Mouse (Mus musculus): Measurements from ENCODE around the gene Lrmda. TPM values are rescaled to one million over a fixed set of nuclear protein-coding genes. Genes with fewer than 3 reads are reported as not detected.

The Lrmda gene
- total and polyA plus RNA-seq, 3 experiments: 0.92 to 8.6 (median 2.7) TPM

DNA sequence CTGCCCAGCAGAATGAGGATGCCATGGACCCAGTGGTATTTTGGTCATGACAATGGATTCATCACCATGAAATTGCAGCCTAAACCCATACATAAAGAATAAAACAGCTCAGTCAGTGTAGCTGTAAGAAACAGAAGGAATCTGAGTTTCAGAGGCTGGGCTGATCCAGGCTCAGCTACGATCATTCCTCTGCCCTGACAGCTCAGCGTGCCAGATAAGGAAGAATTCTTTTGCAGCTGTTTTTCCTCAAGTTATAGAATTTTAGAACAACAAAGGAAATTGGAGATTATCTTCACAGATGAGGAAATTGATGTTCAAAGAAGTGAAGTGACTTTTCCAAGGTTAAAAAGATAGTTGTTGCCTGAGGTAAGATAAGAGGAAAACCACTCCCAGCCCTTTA is 921.1 kb downstream of the Lrmda start:
- DNase-seq: no peak

DNA sequence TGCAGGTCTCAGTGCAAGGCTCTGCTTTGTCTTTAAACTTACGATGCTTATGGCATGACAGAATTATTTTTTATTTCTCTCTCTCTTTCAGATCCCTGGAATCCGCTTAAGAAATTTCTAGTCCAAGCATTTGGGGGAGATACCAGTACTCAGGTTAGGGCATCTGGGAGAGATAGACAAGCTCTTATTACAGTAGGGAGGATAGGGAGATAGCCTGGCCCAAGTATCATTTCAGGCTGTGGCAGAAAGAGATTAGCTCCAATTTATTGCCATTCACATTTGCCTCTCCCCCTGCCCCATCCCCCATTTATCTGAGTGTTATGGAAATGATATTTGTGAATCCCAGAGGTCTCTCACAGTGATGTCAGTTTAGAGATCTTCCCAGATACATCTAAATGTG is 923.1 kb downstream of the Lrmda start:
- DNase-seq: no peak

DNA sequence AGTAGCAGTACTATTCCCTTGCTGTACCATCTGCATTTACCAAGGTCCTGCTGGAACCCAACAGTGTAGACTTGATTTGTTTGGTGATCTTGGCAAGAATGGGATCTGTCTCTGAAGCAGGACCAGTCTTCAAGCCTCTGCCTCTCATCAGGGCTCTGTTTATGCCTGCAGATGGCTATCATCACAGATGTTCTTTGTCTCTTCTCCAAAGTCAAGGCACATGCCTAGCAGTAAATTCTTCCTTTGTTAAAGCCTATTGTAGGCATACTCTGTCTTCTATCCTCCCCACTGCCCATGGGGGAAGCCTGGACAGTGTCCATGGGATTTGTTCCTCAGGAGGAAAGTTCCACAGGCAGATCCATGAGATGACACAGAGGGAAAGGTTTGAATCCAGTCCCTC is 930.0 kb downstream of the Lrmda start:
- no peak for DNase-seq

GRCm38 (mm10) chr14:22952981-22953380 is 933.5 kb downstream of the Lrmda start:
- no peak for DNase-seq

DNA sequence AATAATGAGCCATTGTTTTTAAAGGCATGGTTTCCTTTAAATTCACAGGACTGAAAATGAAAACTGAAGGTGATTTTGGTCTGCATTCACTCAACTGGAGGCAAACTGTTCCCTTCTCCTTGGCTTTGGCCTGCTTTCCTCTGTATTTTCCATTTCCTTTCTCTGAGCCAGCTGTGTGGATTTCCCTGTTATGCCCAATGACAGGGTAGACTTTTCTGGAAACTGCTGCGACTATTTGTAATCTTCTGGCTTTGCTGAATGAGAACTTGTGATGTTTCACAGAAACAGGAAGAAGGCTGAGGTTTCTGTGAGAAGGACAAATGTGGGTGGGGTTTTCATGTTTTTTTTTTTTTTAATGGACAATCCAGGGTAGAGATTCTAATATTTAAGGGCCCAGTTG is 940.7 kb downstream of the Lrmda start:
- DNase-seq: no peak

GRCm38 (mm10) chr14:22964796-22965660 is 945.5 kb downstream of the Lrmda start:
- peak; percentile 31 for DNase-seq

- DNase-seq: no peak
Observed at GRCm38 (mm10) chr14:22968705-22969104, 949.2 kb downstream of the Lrmda start.

DNA sequence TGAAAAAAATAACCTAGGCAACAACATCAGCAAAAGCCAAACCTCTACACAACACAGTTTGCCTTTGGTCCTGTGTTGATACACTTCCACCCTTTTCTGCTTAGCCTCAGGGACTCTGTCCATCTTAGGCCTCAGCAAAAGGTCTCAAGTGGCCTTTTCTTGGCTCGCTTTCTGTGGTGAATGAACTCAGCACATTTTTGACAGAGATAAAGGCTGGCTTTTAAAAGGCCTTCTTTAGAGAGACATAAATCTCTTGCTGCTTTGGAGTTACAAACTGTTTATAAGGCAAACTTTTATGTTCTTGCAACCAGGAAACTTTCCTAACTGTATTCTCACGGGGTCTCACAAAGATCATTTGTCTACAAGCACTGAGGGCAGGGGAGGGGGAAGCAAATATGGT is 967.2 kb downstream of the Lrmda start:
- peak; percentile 69 for DNase-seq

- no peak for DNase-seq
Observed at GRCm38 (mm10) chr14:22988090-22988669, 968.7 kb downstream of the Lrmda start.

DNA sequence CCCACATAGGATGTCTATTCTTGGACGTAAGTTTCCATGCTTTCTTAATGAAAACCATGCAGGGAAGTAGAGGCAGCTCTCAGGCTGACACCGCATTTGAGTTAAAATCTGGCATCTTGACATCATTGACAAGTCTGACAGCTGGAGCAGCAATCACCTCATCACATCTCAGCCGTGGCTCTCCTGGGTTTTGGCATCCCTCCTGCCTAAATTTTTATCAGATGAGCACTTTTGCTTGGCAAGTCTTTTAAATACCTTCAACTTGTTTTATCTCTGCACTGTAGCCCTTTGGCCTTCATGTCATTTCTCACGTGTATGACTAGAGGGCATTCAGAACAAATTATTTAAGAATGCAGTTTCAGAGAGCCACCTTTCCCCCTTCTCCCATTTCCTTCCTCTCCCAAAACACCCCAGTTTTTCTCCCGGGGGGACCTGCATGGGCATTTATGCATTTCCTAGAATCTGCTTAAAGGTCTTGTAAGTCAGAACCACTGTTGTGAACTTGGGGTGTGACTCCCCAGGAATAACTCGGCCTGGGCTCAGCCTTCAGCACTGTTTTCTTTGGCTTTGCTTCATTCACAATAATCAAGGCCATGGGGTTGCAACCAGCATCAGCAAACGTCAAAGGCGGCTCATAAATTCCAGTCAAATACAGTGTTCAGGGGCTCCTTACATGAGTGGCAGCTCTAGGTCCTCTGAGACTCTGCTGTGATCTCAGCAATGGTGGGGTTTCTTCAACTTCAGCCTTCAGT is 975.8 kb downstream of the Lrmda start:
- peak; percentile 87 for DNase-seq

GRCm38 (mm10) chr14:22998906-22999305 is 979.4 kb downstream of the Lrmda start:
- peak; percentile 60 for DNase-seq

DNA sequence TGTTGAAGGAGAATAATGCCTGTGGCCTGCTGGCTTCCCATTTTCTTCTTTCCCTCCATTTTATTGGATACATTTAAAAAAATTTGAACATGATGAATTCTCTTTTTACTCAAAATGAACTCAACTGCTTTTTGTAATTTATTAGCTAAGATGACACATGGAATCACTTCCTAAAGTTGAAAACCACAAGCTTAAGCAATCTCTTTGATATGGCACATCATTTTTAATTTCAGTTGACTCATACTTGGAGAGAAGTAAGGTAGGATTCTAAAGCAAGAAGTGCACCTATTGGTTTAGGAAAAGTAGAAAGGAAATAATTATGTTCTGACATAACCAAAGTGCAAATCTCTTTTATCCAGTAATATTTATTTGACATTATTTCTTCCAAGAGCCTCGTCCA is 992.5 kb downstream of the Lrmda start:
- DNase-seq: no peak

DNA sequence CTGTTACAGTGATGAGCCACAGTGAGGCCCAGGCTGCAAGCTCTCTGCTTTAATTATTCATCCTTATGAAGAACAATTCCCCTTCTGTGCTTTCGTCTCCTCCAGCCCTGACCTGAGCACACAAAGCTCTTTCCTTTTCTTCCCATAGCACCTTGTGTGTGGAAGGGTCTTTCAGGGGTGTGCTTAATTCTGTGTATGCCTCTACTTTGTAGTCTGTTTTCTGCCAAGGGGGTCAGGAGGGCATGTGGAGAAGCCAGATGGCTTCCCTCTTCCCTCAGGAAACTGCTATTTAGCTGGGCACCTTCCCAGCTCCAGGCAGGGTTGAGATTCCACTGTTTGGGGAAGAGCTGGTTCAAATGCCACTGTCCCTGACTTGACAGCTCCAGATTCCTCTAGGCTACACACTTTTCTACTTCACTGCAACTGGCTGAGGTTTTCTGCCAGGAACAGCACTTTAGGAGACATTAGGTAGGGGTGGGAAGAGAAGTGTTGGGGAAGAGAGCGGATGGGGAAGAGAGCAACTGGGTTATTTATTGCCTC is 995.3 kb downstream of the Lrmda start:
- DNase-seq: peak; percentile 6

DNA sequence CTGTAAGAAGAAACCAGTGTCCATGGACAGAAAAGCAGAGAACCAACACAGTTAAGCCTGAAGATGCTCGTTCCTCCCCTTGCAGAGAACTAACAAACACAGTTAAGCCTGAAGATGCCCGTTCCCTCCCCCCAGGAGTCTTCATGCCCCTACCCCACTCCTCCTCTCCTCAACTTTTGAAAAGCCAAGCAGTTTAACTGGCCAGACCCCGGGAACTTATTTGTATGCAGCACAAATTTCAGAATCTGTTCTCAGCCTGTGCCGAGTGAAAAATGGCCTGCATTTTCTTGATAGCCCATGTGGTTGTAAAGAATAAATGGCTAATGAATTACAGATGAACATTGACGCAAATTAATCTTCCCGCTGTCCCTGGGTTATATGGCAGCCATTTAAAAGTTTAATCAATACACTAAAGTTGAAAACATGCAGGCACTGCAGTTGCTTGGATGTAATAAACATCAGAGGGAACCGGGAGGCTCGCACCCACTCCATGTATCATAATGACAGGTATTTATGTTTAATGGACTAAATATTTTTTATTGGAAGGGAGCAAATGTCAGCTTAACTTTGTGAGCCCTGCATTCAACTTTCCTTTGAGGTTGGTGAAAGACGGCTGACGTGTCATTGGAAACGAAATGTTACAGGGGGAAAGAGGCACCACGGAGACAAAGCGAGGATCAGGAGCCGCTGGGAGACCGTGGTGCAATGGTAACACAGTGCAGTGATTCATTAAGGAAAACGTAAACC is 996.0 kb downstream of the Lrmda start:
- DNase-seq: no peak

- no peak for DNase-seq
Observed at GRCm38 (mm10) chr14:23016068-23016611, 996.6 kb downstream of the Lrmda start.

DNA sequence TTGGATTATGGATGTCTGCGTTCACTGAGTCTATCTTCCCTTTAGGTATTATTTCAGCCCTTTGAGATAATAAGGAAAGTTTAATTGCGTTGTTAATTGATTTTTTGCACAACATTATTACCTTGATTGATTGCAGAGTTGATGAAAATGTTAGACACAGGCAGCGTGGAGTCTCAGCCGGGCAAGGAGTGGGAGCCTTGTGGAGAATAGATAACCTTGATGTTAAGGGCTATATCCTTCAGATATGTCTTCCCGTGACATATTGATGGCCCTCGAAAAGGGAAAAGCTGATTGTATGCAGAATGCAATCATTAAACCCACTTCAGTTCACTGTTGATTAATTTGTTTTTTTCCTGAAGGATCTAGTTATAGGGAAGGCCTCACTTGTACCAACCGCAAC is 1021.5 kb downstream of the Lrmda start:
- no peak for DNase-seq

GRCm38 (mm10) chr14:23045322-23045721 is 1025.8 kb downstream of the Lrmda start:
- no peak for DNase-seq

DNA sequence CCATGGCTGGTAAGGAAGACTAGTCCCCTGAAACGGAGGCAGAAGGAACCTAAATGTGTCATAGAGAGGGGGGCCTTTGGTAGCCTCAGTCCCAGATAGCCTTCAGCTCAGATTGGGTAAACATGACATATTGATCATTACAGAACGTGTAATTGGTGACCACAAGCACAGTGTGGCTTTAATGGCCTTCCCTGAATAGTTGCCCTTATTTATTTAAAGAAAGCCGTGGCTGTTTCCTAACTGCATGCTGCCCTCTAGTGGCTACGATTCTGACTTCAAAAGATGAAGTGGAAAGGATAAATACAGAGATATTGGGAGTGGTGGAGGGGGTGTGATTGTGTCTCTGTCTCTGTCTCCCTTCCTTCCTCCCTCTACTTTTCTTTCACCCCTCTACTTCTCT is 1026.8 kb downstream of the Lrmda start:
- DNase-seq: peak; percentile 77

DNA sequence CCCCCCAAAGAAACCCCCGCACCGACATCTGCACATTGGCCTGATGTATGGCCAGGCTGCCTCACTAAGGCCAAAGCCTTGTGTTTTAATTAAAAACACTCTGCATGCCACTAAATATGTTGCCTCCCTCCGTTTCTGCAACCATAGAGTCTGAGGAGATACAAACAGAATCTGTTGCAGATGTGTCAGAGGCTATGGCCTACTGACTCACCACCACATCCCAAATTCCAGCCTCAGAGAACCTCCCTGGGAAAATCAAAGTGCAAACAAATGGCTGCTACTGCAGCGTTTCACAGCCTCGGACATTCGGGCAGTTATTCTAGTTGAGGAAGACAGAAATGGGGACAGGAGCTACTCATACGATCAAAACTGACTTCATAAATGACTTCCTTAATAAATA is 1031.9 kb downstream of the Lrmda start:
- DNase-seq: no peak

- no peak for DNase-seq
Observed at GRCm38 (mm10) chr14:23052833-23053592, 1033.5 kb downstream of the Lrmda start.

Measured in adrenal gland, adult 2 months (tissue).